ENCODE assay signal across 8 mouse cellular contexts in genomic region chr13:107645865-107646645, GRCm38 (mm10).
A peak's percentile ranks its signal among the peaks of the same experiment; 100 is the strongest.
DNase-seq lines count a peak whose midpoint lies in the region; ATAC-seq and TF ChIP-seq lines count a peak whose summit lies in the region.

No protein-coding gene starts in this region.

- peak; percentile 59 for DNase-seq in hindbrain, postnatal 0 days (ENCODE audit: low spot score)
- peak; percentile 17 for DNase-seq in left cerebral cortex, adult 11 months (ENCODE audit: low spot score)
- DNase-seq in lung, postnatal 25 days (ENCODE audit: low spot score): peak; percentile 32
- DNase-seq in right cerebral cortex, postnatal 14 days: peak; percentile 30

- H3K27ac ChIP-seq in ES-Bruce4 (ENCODE audit: insufficient read depth, low read length): no peak overlapping the region
- H3K27ac ChIP-seq in bone marrow macrophage, adult 2 months (ENCODE audit: insufficient read depth, low read depth, low read length): no peak overlapping the region
- peak overlapping the region; percentile 93 for H3K27ac ChIP-seq in forebrain, embryonic 15.5 days (replicated peaks)
- peak overlapping the region; percentile 38; the same call in 1 of the 2 replicates for H3K27ac ChIP-seq in hindbrain, postnatal 0 days

- no peaks in the 10 kb centered on the region for H3K27me3 ChIP-seq in ES-Bruce4 (ENCODE audit: control insufficient read depth, insufficient read depth, low read length, poor library complexity, severe bottlenecking)
- H3K27me3 ChIP-seq in forebrain, embryonic 15.5 days: no peaks in the 10 kb centered on the region
- no peaks in the 10 kb centered on the region for H3K27me3 ChIP-seq in hindbrain, postnatal 0 days (ENCODE audit: insufficient read depth, low read length)

- no peaks in the 10 kb centered on the region for H3K9me3 ChIP-seq in ES-Bruce4 (replicated peaks; ENCODE audit: control insufficient read depth, insufficient read depth, low read length, poor library complexity, severe bottlenecking)
- H3K9me3 ChIP-seq in forebrain, embryonic 15.5 days: no peaks in the 10 kb centered on the region
- no peaks in the 10 kb centered on the region for H3K9me3 ChIP-seq in hindbrain, postnatal 0 days (ENCODE audit: low read length)

- H3K4me2 ChIP-seq in forebrain, embryonic 15.5 days (replicated peaks): peak overlapping the region; percentile 52
- peak overlapping the region; percentile 56 for H3K4me2 ChIP-seq in hindbrain, postnatal 0 days (ENCODE audit: low read depth, low read length)

- H3K4me1 ChIP-seq in ES-Bruce4 (ENCODE audit: control insufficient read depth, insufficient read depth, low read length): no peaks in the 10 kb centered on the region
- H3K4me1 ChIP-seq in bone marrow macrophage, adult 2 months (ENCODE audit: control insufficient read depth, insufficient read depth, low read length): peaks cover 3% of the 10 kb centered on the region
- peaks cover 30% of the 10 kb centered on the region for H3K4me1 ChIP-seq in forebrain, embryonic 15.5 days
- 0 out of 2 replicates have a peak, but pooled peaks cover 4% of the 10 kb centered on the region for H3K4me1 ChIP-seq in hindbrain, postnatal 0 days (ENCODE audit: insufficient read depth, low read length)

- TF ChIP-seq CTCF in ES-Bruce4 (IDR thresholded peaks at IDR 0.05; ENCODE audit: low read depth, low read length): no peak
- no peak for TF ChIP-seq CTCF in bone marrow macrophage, adult 2 months (IDR thresholded peaks at IDR 0.05; ENCODE audit: low read depth, low read length)
- TF ChIP-seq CTCF in hindbrain, postnatal 0 days (IDR thresholded peaks at IDR 0.05; ENCODE audit: low read depth): peak; percentile 33; the same call in 1 of the 2 replicates

- H3K9ac ChIP-seq in ES-Bruce4 (ENCODE audit: low read depth, poor library complexity, severe bottlenecking): peak overlapping the region; percentile 53; the same call in 1 of the 2 replicates
- H3K9ac ChIP-seq in forebrain, embryonic 15.5 days (replicated peaks): peak overlapping the region; percentile 63
- peak overlapping the region; percentile 33 for H3K9ac ChIP-seq in hindbrain, postnatal 0 days (replicated peaks; ENCODE audit: low read length)

- no peak for TF ChIP-seq EP300 in ES-Bruce4 (IDR thresholded peaks at IDR 0.05; ENCODE audit: insufficient read depth, low read depth, low read length)

- ATAC-seq in forebrain, embryonic 15.5 days (replicated peaks): peak; percentile 56
- peak; percentile 41; the same call in 1 of the 2 replicates for ATAC-seq in hindbrain, postnatal 0 days
- ATAC-seq in erythroblast, adult 5-6 weeks (replicated peaks; ENCODE audit: low FRiP score, poor library complexity, severe bottlenecking): no peak

- no peak for TF ChIP-seq POLR2A in ES-Bruce4 (IDR thresholded peaks at IDR 0.05; ENCODE audit: insufficient read depth, low read length)
- no peak for TF ChIP-seq POLR2A in bone marrow macrophage, adult 2 months (IDR thresholded peaks at IDR 0.05; ENCODE audit: borderline replicate concordance, low read depth, low read length)

- no peaks in the 10 kb centered on the region for H3K36me3 ChIP-seq in ES-Bruce4 (ENCODE audit: control insufficient read depth, insufficient read depth, low read length, poor library complexity, severe bottlenecking)
- no peaks in the 10 kb centered on the region for H3K36me3 ChIP-seq in forebrain, embryonic 15.5 days
- no peaks in the 10 kb centered on the region for H3K36me3 ChIP-seq in hindbrain, postnatal 0 days (ENCODE audit: insufficient read depth, low read length)

- WGBS in forebrain, embryonic 15.5 days: 1% methylated on average over 27 of the region's 27 CpGs
- WGBS in hindbrain, postnatal 0 days: 3% methylated on average over 27 of the region's 27 CpGs

- 0 out of 2 replicates have a peak overlapping the region, but pooled peaks have one; percentile 42 for H3K4me3 ChIP-seq in ES-Bruce4 (ENCODE audit: low read depth, low read length)
- peak overlapping the region; percentile 53 for H3K4me3 ChIP-seq in bone marrow macrophage, adult 2 months (ENCODE audit: insufficient read depth, low read length)
- peak overlapping the region; percentile 42 for H3K4me3 ChIP-seq in forebrain, embryonic 15.5 days
- peak overlapping the region; percentile 28 for H3K4me3 ChIP-seq in hindbrain, postnatal 0 days (ENCODE audit: low read length)

Comparison
In these comparisons a context has a peak if more than half of its experiments do, and no peak if none do; other contexts are left out.
1. H3K27ac ChIP-seq: peak in forebrain, embryonic 15.5 days (single experiment) and hindbrain, postnatal 0 days (single experiment); none in ES-Bruce4 (single experiment) and bone marrow macrophage, adult 2 months (single experiment).
2. Peak in every context shown above with its lines, with median percentiles within 50 percentile points of each other: H3K4me3 ChIP-seq, H3K9ac ChIP-seq and DNase-seq.